Mouse (Mus musculus): ENCODE results near the gene Cst10. TPM values are rescaled to one million over a fixed set of nuclear protein-coding genes. Genes with fewer than 3 reads are reported as not detected.

The Cst10 gene
- not detected in 2 replicates for total RNA-seq (2017)

- ATAC-seq (replicated peaks in 1 of 2; ENCODE audit: insufficient read depth in 1 of 2, low FRiP score in 2 of 2, low TSS enrichment in 1 of 2, low read depth in 1 of 2, poor library complexity in 2 of 2, severe bottlenecking in 2 of 2) = no peak
Measured at GRCm38 (mm10) chr2:149404757-149405156, at the start of gene Cst10. Gene Cst10 (plus strand): TSS chr2:149405057.

- no peak for ATAC-seq (replicated peaks in 1 of 2; ENCODE audit: insufficient read depth in 1 of 2, low FRiP score in 2 of 2, low TSS enrichment in 1 of 2, low read depth in 1 of 2, poor library complexity in 2 of 2, severe bottlenecking in 2 of 2)
Measured at GRCm38 (mm10) chr2:149392951-149393350, 11.9 kb upstream of the Cst10 start.

GRCm38 (mm10) chr2:149422564-149422963 lies 17.7 kb downstream of the Cst10 start:
- ATAC-seq (replicated peaks in 1 of 2; ENCODE audit: insufficient read depth in 1 of 2, low FRiP score in 2 of 2, low TSS enrichment in 1 of 2, low read depth in 1 of 2, poor library complexity in 2 of 2, severe bottlenecking in 2 of 2) = no peak; a peak in 1 of 4 replicates
